Mouse (Mus musculus): ENCODE results near the gene Fam120a.

- TF ChIP-seq CTCF (IDR thresholded peaks at IDR 0.05; ENCODE audit: low read depth, low read length) (no peak), POLR2A (IDR thresholded peaks at IDR 0.05; ENCODE audit: borderline replicate concordance, low read depth, low read length) (no peak)
Observed at GRCm38 (mm10) chr13:48853947-48854346, 113.9 kb downstream of the Fam120a start.

All from bone marrow macrophage, adult 2 months (primary cell).